Mouse (Mus musculus): ENCODE data around the gene Kank1. TPM values are rescaled to one million over a fixed set of nuclear protein-coding genes. Genes with fewer than 3 reads are reported as not detected.

Gene Kank1
- polyA plus RNA-seq, 1 experiment from 2014 or later = 18.5 TPM

GRCm38 (mm10) chr19:25271591-25271990 is 34.8 kb downstream of the Kank1 start:
- Histone ChIP-seq H3K27ac (ENCODE audit: low read depth) (no peak overlapping the region), H3K27me3 (ENCODE audit: insufficient read depth, low read length) (no peaks in the 10 kb centered on the region), H3K9ac (no peak overlapping the region), H3K4me2 (no peak overlapping the region), H3K4me3 (ENCODE audit: low read depth, low read length) (no peak overlapping the region), H3K4me1 (ENCODE audit: insufficient read depth) (0 out of 2 replicates have a peak, but pooled peaks cover 11% of the 10 kb centered on the region), H3K36me3 (ENCODE audit: insufficient read depth) (no peaks in the 10 kb centered on the region), H3K9me3 (ENCODE audit: low read depth, low read length) (no peaks in the 10 kb centered on the region)
- no peak for DNase-seq
- 49% methylated on average over 9 of the region's 9 CpGs for WGBS
- no peak for TF ChIP-seq CTCF (IDR thresholded peaks at IDR 0.05; ENCODE audit: low read depth)
- no peak for ATAC-seq (ENCODE audit: insufficient read depth)

- no peak for DNase-seq
- ATAC-seq (ENCODE audit: insufficient read depth) = no peak
- H3K27ac ChIP-seq (ENCODE audit: low read depth) = no peak overlapping the region
Observed at GRCm38 (mm10) chr19:25273179-25273578, 36.4 kb downstream of the Kank1 start.

GRCm38 (mm10) chr19:25276600-25277395 is 40.0 kb downstream of the Kank1 start:
- no peak for ATAC-seq (ENCODE audit: insufficient read depth)
- no peak overlapping the region for H3K27ac ChIP-seq (ENCODE audit: low read depth)
- no peaks in the 10 kb centered on the region for H3K9me3 ChIP-seq (ENCODE audit: low read depth, low read length)

More at GRCm38 (mm10) chr19:25273179-25273578, 36.4 kb downstream of the Kank1 start:
- Histone ChIP-seq H3K27me3 (ENCODE audit: insufficient read depth, low read length) (no peaks in the 10 kb centered on the region), H3K9ac (no peak overlapping the region), H3K9me3 (ENCODE audit: low read depth, low read length) (no peaks in the 10 kb centered on the region), H3K4me2 (no peak overlapping the region), H3K4me3 (ENCODE audit: low read depth, low read length) (no peak overlapping the region), H3K4me1 (ENCODE audit: insufficient read depth) (0 out of 2 replicates have a peak, but pooled peaks cover 3% of the 10 kb centered on the region), H3K36me3 (ENCODE audit: insufficient read depth) (no peaks in the 10 kb centered on the region)
- no peak for TF ChIP-seq CTCF (IDR thresholded peaks at IDR 0.05; ENCODE audit: low read depth)

GRCm38 (mm10) chr19:25277761-25278160 is 41.0 kb downstream of the Kank1 start:
- TF ChIP-seq CTCF (IDR thresholded peaks at IDR 0.05; ENCODE audit: low read depth) = no peak
- WGBS = 36% methylated on average over 5 of the region's 5 CpGs

More at GRCm38 (mm10) chr19:25276600-25277395, 40.0 kb downstream of the Kank1 start:
- no peaks in the 10 kb centered on the region for H3K27me3 ChIP-seq (ENCODE audit: insufficient read depth, low read length)
- no peaks in the 10 kb centered on the region for H3K36me3 ChIP-seq (ENCODE audit: insufficient read depth)
- no peak for TF ChIP-seq CTCF (IDR thresholded peaks at IDR 0.05; ENCODE audit: low read depth)
- H3K4me3 ChIP-seq (ENCODE audit: low read depth, low read length) = no peak overlapping the region
- H3K4me1 ChIP-seq (ENCODE audit: insufficient read depth) = 0 out of 2 replicates have a peak, but pooled peaks cover 3% of the 10 kb centered on the region
- WGBS = 85% methylated on average over 15 of the region's 15 CpGs
- no peak for DNase-seq
- no peak overlapping the region for H3K4me2 ChIP-seq
- H3K9ac ChIP-seq = no peak overlapping the region

GRCm38 (mm10) chr19:25279603-25280002 is 42.8 kb downstream of the Kank1 start:
- no peak for TF ChIP-seq CTCF (IDR thresholded peaks at IDR 0.05; ENCODE audit: low read depth)
- H3K9ac ChIP-seq = no peak overlapping the region
- no peaks in the 10 kb centered on the region for H3K9me3 ChIP-seq (ENCODE audit: low read depth, low read length)
- no peak for ATAC-seq (ENCODE audit: insufficient read depth)
- H3K27me3 ChIP-seq (ENCODE audit: insufficient read depth, low read length) = no peaks in the 10 kb centered on the region
- H3K36me3 ChIP-seq (ENCODE audit: insufficient read depth) = no peaks in the 10 kb centered on the region
- no peak overlapping the region for H3K4me2 ChIP-seq
- no peak overlapping the region for H3K4me3 ChIP-seq (ENCODE audit: low read depth, low read length)
- H3K27ac ChIP-seq (ENCODE audit: low read depth) = no peak overlapping the region
- DNase-seq = no peak
- 74% methylated on average over 5 of the region's 5 CpGs for WGBS
- no peaks in the 10 kb centered on the region for H3K4me1 ChIP-seq (ENCODE audit: insufficient read depth)

More at GRCm38 (mm10) chr19:25277761-25278160, 41.0 kb downstream of the Kank1 start:
- no peaks in the 10 kb centered on the region for H3K27me3 ChIP-seq (ENCODE audit: insufficient read depth, low read length)
- H3K4me1 ChIP-seq (ENCODE audit: insufficient read depth) = 0 out of 2 replicates have a peak, but pooled peaks cover 3% of the 10 kb centered on the region
- H3K9me3 ChIP-seq (ENCODE audit: low read depth, low read length) = no peaks in the 10 kb centered on the region
- ATAC-seq (ENCODE audit: insufficient read depth) (peak; percentile 83), DNase-seq (peak; percentile 74)
- no peak overlapping the region for H3K27ac ChIP-seq (ENCODE audit: low read depth)
- no peak overlapping the region for H3K4me3 ChIP-seq (ENCODE audit: low read depth, low read length)
- H3K9ac ChIP-seq = no peak overlapping the region
- H3K4me2 ChIP-seq = no peak overlapping the region
- no peaks in the 10 kb centered on the region for H3K36me3 ChIP-seq (ENCODE audit: insufficient read depth)

- no peak overlapping the region for H3K27ac ChIP-seq (ENCODE audit: low read depth)
- 79% methylated on average over 2 of the region's 2 CpGs for WGBS
- no peak for TF ChIP-seq CTCF (IDR thresholded peaks at IDR 0.05; ENCODE audit: low read depth)
Observed at GRCm38 (mm10) chr19:25283665-25284064, 46.9 kb downstream of the Kank1 start.

GRCm38 (mm10) chr19:25285756-25286538 is 49.2 kb downstream of the Kank1 start:
- no peak overlapping the region for H3K27ac ChIP-seq (ENCODE audit: low read depth)
- no peak overlapping the region for H3K4me3 ChIP-seq (ENCODE audit: low read depth, low read length)
- H3K9me3 ChIP-seq (ENCODE audit: low read depth, low read length) = no peaks in the 10 kb centered on the region
- no peak for ATAC-seq (ENCODE audit: insufficient read depth)
- 29% methylated on average over 5 of the region's 5 CpGs for WGBS
- H3K4me2 ChIP-seq = no peak overlapping the region
- H3K27me3 ChIP-seq (ENCODE audit: insufficient read depth, low read length) = no peaks in the 10 kb centered on the region
- H3K36me3 ChIP-seq (ENCODE audit: insufficient read depth) = no peaks in the 10 kb centered on the region
- no peaks in the 10 kb centered on the region for H3K4me1 ChIP-seq (ENCODE audit: insufficient read depth)
- peak; percentile 46 for DNase-seq
- H3K9ac ChIP-seq = no peak overlapping the region
- no peak for TF ChIP-seq CTCF (IDR thresholded peaks at IDR 0.05; ENCODE audit: low read depth)

More at GRCm38 (mm10) chr19:25283665-25284064, 46.9 kb downstream of the Kank1 start:
- Histone ChIP-seq H3K4me3 (ENCODE audit: low read depth, low read length) (no peak overlapping the region), H3K9ac (no peak overlapping the region), H3K27me3 (ENCODE audit: insufficient read depth, low read length) (no peaks in the 10 kb centered on the region), H3K9me3 (ENCODE audit: low read depth, low read length) (no peaks in the 10 kb centered on the region), H3K4me1 (ENCODE audit: insufficient read depth) (no peaks in the 10 kb centered on the region), H3K36me3 (ENCODE audit: insufficient read depth) (no peaks in the 10 kb centered on the region), H3K4me2 (no peak overlapping the region)
- no peak for ATAC-seq (ENCODE audit: insufficient read depth)
- no peak for DNase-seq

Measured in lung, embryonic 14.5 days (tissue).